Mouse (Mus musculus): ENCODE data around the gene Hjurp. TPM values are rescaled to one million over a fixed set of nuclear protein-coding genes. Genes with fewer than 3 reads are reported as not detected.

Gene Hjurp
- total RNA-seq (2021) = 10 to 100 TPM; 10.6 to 11.0 TPM
- long read RNA-seq, experiment 1, full-length matches to known transcripts = 1 of 2 reads
- long read RNA-seq, experiment 1, partial matches to known transcripts = 1 of 2 reads
- long read RNA-seq, experiment 1, other reads (novel, unspliced or antisense) = 0 of 2 reads
- long read RNA-seq, experiment 2, full-length matches to known transcripts = 1 of 1 reads
- long read RNA-seq, experiment 2, partial matches to known transcripts = 0 of 1 reads
- long read RNA-seq, experiment 2, other reads (novel, unspliced or antisense) = 0 of 1 reads

DNA sequence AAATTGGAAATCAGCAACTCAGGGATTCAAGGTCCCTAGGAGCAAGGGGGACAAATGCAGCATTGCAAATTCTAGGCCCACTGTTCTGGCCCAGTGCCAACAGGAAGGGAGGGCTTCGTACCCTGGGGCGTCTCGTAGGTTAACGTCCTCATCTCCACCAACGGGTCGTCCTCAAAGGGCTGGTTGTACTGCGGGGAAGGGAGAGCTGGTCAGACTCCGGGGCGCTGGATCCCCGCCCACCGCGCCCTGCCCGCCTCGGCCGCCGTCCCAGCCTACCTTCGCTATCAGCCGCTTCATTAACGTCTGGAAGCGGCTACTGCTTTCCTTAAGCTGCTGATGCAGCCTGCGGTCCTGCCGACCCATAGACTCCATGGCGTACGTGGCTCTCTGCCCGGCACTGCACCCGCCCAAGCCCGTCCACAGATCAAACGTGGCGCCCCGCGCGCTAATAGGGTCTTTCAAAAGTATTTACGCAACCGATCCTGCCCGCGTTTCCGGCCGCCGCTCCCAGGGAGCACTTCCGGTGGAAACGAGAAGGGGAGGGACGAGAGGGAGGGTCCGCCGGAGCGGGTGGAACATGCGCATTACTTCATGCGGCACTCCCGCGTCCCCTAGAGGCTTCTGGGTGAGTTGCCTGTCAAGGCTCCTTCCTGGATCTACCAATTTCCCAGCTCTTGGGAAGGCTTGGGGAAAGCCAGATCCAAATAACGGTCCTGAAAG, at the start of gene Hjurp, which contains the start of gene Trpm8:
TSS of gene Hjurp (minus strand) at position 536 of the 720 bp plus-strand sequence.
TSS of gene Trpm8 (plus strand) at position 564 of the 720 bp plus-strand sequence.
- peak; percentile 100 for DNase-seq

DNA sequence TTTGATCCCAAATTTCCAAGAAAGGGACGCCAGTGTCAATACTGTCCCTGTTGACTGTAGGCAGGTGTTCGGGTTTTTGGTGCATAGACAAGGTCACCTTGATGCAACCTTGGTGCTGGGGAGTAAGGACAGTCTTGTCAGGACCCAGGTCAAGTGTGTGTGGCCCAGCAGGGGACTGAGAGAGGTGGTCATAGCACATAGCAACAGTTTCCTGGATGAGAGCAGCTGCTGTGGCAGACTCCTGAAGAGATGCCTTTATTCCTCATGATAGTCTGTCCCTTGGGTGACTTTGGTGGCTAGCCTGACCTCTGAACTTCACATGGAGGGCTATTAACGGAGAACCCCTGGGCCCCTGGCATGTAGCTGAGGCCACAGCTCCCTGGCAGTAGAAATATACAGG, 45.7 kb upstream of the Hjurp start:
- DNase-seq = no peak

DNA sequence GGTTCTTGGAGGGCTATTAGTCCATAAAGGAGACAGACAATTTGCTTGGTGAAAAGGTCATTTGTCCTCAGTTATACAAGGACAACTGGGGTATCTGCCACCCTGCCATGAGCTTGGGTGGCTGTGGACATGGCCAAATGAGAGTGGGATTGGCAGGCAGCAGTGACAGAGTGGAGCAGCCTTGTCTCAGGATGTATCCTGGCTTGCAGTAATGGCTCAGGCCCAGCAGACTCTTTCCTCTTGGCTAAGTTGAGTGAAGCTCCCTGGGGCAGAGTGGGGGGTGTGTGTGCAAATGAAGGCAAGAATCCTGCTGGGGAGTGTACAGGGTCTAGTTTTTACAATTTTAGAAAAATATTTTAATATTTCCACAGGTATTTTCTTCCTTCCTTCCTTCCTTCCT, 44.7 kb upstream of the Hjurp start:
- DNase-seq = no peak

DNA sequence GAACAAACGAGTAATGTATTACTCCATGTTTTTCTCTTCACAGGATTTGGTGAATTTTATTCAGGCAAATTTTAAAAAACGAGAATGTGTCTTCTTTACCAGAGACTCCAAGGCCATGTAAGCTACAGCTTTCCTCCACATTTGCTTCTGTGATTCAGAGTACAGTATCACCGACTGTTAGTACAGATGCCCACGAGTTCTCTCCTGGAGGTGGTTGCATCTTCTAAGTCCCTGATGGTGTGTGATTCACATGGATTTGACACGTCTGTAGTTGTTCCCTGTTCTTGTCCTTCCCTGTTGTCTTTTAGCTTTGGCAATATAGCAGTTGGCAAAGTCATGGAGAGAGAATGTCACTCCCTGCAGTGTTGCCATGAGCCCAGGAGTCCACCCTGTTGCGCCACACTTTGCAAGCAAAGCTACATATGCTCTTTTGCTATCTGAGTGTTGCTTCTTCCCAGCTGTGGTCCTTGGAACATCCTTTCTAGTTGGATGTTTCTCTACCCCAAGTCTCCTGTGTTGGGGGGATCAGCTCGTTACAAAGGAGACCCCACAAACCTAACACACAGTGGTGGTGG, 43.5 kb upstream of the Hjurp start:
- no peak for DNase-seq

DNA sequence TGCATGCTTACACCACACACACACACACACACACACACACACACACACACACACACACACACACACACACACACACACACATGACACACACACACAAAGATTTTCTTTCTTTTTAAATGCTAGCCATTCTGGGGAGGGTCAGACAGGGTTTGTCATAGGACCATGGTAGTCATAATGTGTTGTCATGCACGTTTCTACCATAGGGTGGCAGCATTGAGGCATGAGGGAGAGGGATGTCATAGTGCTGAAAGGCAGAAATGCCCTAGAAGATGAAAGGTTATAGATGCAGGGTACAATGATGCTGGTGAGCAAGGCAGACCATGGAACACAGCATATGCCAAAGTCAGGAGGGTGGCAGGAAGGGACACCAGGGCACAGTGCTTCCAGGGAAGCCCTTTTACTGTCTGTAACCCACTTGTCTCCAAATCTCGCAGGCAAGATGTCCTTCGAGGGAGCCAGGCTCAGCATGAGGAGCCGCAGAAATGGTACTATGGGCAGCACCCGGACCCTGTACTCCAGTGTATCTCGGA, 41.2 kb upstream of the Hjurp start:
- peak; percentile 46 to 77 for DNase-seq

DNA sequence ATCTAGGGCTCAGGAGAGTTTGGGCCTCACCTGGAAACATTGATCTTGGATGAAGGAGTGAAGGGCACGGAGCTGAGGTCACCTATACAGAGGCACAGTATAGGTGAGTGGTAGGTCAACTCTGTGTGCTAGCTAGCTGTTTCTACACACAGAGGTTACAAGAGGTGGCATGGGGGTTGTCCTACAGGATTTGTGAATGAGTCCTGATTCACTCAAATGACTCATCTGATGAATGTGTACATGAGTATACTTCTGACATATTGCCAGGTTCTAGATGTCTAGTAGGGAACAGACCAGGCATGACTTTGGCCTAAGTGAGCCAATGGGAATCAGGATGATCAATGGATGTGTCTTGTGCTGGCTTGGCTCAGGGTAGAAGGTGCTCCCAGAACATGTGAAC, 39.8 kb upstream of the Hjurp start:
- DNase-seq = no peak

DNA sequence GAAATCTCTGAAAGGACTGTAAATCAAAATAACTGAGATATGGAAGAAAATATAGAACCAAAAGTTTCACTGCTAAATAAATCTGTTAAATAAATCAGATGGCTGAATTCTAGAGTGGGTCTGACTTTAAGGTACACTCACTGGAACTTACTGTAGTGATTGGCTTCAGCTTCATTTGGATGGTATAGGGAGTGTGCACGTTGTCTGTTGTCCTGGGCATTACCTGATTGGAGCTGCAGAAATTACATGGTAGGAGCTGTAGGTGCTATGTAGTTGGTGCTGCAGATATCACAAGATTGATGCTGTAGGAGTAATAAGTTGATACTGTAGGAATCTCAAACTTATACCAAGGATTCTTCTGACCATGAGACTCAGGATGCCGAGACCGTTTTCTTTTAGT, 32.9 kb upstream of the Hjurp start:
- DNase-seq = no peak

DNA sequence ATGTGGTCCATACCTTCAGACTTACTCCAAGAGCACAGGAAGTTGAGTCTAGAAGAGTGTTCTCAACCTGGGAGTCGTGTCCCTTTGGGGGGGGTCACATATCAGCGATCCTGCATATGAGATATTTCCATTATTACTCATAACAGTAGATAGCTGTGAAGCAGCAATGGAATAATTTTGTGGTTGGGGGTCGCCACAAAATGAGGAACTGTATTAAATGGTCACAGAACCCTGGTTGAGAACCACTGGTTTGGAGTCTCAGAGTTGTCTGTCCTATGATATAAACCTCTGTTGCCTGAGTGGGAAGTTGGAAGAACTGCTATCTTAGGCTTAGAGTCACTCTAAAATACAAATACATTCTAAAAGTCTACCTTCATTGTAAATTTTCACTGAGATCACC, 32.5 kb upstream of the Hjurp start:
- no peak for DNase-seq

DNA sequence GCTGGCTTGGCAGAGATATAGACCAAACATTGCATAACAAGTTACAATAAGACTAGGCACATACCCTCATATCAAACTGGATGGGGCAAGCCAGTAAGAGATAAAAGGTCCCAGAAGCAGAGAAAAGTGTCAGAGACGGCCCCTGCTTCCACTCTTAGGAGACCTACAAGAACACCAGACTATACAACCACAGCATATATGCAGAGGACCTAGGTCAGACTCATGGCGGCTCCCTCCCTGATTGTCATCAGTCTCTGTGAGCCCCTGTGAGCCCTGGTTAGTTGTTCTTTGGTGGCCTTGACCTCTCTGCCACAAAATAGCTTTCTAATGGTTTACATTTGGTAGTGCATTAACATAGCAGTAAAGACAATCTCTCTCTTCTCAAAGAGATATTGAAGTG, 31.6 kb upstream of the Hjurp start:
- no peak for DNase-seq

DNA sequence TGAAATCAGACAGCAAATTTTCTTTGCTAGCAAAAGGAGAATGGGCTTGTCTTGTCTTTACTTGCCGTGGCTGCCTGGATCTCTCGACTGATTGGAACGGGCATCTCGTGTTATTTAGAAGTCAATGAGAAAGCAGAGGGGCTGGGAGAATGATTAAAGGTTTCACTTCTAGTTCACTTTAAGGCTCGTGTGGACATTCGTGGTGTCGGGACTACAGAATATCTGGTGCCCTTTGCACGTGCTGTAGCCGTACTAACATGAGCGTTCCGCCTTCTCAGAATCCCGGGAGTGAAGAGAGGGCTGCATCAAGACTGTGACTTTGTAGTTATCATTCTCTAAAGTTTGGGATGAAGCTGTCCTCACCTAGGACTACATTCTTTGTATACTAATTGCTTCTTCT, 29.7 kb upstream of the Hjurp start:
- DNase-seq = no peak

DNA sequence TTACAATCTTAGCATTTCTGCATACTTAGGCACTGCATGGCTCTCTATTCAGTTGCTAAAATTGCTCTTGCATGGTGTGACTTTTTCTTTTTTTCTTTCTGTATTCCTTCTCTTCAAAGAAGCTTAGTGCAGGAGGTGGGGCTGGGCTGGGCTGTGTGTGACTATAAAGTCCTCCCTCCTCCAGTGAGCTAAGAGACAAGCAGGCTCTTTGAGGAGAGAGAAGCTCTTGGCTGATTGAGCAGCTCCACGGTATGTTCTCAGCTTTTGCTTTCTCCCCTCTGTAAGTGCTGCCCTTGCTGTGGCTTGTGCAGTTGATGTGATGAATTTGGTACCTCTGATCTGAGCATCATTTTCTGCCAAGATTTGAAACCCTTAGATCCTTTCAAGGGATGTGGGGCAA, 29.1 kb upstream of the Hjurp start:
- no peak for DNase-seq

DNA sequence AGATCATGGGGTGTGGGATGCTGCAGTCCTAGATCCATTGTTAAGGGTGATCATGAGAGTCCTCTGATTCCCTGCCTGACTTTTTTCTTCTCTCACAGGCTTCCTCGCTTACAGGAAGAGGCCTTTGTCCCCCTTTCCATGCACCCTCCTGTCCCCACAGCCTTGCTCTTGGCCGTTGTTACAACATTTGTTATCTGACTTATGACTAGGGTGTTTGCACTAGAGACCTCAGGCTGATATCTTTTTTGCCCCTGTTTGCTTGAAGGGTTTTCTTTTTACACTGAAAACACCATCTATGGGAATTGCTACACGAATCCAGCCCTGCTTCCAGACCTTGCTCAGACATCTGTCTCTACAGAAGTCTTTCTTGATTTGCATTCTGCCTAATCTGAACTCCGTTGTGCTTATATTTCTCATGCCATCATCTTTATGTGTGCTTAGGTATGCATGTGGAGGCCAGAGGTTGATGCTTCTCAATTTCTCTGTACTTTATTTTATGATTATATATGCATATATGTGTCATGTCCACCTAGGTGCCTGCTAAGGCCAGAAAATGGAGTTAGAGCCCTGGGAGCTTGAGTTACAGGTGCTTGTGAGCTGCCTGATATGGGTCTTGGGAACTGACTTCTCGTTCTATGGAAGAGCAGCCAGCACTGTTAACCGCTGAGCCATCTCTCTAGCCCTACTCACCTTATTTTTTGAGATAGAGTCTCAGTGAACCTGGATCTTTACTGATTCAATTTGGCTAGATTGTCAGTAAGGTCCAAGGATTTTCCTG, 27.8 kb upstream of the Hjurp start:
- DNase-seq = no peak

DNA sequence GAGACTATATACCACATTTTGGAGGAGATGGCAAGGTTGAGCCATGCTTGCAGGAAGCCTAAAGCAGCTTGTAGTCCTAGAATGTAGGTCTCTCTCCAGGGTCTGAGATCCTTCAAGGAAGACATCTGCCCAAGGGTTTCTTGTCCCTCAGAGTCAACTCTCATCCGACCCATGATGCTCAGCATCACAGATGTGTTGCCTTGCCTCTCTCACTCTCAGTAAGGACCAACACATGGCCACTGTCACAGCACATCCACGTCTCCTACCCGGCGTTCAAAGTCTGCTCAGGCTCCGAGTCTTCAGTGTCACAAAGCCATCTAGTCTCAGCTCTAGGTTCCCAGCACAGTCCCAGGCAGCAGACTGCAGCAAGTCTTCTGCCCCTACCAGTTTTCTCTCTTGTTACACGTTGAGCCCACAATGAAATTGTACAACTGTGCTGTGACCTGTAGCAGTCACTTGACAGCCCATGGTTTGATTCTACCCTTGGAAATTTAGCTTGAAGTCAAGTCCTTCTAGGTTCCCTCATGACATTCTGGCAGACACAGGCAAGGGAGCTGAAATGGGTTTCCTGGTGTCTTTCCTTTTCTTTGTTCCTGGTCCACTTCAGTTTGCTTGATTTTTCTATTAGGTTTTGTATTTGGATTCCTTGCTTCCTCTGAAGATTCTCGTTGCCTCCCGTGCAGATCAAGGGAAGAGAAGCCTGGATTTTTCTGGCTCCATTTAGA, 27.0 kb upstream of the Hjurp start:
- DNase-seq = no peak

DNA sequence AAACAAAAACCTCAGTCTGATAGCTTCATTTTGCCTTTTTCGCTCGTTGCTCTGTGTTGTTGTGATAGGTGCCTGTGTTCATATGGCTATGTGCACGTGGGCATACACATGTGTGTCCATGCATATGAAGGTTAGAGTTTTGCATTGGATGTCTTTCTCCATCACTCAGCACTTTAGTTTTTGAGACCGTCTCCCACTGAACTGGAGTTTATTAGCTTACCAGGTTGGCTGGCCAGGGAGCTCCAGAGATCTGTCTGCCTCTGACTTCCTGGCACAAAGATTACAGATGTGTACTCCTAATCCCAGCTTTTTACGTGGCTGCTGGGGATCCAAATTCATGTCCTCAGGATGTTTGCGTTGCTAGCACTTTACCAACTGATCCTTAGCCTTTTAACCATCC, 26.3 kb upstream of the Hjurp start:
- DNase-seq = no peak

DNA sequence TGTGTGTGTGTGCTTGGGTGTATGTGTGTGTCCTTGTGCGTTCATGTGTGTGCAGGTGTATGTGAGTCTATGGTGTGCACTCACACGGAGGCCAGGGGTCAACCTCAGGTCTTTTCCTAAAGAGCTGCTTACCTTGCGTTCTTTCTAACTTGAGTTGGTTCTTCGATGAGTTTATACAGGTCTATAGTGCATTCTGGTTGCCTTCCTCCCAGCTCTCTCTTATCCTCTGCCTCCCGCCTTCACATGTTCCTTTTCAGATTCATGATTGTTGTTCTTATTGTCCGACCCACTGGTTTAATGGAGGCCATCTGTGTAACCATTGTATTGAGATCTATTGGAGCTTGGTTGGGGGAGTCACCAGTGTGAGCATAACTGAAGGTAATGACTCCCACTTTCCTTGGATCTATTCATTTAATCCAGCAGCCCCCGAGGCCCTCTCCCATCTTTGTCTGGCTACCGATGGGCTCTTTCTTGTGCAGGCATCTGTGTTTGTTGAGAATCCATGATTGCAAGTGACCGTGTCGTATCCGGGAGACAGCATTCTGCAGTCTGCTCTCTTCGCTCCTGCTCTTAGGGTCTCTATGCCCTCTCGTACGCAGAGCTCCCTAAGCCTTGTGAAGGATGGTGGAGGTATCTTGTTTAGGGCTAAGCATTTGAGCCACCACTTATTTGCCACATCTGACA, 24.8 kb upstream of the Hjurp start:
- no peak for DNase-seq

DNA sequence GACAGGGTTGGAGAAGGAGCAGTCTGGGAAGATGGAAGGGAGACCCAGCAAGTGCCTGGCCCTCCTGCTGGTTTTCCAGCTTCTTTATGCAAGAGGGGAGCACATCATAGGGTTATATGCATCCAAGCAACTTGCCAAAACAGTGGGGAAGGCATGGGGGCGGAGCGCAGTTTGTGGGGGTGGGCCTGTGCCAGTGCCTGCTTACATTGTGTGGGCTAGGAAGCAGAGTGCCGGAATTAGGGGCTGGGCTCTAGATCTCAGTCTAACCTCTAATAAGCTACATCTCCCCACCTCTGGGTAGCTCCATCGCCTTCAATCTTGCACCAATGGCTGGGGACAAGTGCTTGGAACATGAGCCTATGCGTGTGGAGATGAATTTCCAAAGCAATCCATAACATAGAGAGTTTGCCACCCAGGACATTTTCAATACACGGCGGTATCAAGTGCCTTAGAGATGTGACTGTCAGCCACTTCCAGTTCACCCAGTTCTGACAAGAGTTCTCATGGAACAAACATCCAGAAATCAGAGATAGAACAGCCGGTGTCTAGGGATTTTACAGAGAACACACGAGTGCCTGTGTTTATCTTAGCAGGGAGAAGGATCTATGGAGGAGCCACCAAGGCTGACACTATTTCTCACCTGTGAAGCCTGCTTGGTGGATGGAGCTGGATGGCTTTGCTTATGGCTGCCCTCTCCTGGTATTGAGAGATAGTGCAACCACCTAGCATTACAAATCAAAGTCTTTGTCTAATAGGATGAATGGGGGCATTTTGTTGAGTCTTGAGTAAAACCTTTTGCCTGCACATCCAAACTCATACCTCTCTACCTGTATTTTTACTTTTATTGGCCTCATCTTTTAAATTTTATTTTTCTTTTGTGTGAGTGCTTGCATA, 23.9 kb upstream of the Hjurp start:
- no peak for DNase-seq

DNA sequence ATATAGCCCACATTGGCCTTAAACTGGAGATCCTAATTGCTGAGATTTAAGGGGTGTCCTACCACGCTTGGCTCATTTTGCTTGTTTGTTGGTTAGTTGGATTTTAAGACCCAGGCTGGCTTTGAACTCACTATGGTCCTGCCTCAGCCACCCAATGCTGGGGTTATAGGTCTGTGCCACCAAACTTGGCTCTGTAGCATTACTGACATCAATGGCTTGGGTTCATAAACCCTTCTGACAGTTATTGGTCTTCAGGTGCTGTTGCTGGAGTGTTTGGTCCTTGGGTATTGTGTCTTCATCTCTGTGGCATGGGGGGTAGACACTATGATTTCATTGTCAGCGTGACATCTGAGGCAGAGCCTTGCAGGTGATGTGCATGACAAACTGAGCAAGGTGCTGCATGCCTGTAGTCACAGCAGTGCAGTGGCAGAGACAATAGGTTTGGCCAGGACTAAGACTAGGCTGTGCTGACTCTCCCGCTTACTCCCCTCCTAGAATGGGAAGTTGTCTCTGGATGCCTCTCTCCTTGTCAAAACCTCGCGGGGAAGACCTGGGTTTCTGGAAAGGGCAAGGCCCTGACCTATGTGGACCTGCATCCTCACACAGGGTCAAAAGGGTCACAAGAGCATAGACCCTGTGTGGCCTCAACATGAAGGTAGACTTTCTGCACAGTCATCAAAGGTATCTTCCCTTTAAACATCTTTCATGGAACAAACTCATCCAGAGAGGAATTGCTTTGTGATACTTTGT, 23.0 kb upstream of the Hjurp start:
- no peak for DNase-seq

DNA sequence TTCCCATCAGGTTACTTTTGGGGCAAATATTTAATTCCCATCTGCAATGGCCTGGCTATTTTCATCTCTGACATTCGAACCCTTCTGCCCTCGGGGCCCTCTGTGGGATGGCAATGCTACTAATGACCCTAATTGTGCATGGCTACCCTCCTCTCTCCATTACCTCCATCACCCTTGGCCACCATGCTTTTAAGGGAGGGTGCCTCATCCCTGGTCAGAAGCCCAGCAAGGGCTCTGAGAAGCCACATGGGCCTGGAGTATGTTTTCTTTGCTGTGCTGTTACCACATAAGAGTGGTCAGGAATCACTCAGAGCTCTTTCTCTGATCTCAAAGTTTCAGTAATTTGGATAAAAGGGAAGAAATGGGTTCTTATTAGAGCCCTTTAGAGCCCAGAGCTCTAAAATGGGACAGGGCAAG, 22.1 kb upstream of the Hjurp start:
- no peak for DNase-seq
